Mouse (Mus musculus): ENCODE measurements around the gene Zzef1. TPM values are rescaled to one million over a fixed set of nuclear protein-coding genes. Genes with fewer than 3 reads are reported as not detected.

The Zzef1 gene
- total RNA-seq, 2 experiments from 2014 or later, result 28.9 to 29.6 TPM

DNA sequence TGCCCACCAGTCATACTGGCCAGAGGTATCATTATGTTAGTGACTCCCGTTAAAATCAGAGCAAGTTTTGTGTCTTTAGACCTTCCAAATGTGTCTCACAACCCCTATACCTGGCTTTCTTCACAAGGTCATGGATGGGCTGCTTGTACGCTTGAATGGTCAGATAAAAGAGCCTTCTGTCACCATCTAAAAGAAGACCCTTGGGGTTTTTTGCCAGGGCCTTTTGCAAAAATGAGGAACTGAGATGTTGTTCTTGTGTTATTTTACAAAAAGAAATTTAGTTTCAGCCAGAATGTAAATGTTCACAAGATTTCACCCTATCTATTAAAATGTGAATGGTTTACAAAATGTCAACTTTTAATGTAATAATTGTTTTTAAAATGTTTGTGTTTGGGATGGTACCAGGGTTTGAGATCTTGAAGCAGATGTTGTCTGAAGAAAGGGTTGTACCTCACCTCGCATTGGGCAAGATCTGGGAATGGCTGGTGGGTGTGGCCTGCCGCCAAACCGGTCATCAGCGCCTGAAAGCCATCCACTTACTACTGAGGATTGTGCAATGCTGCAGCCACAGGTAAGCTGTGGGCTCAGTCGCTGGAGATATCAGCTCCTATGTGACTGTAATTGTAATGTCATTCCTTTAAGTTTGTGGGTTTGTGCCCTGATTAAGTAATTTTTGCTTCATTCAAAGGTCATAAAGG lies 121.4 kb downstream of the Zzef1 start:
- no peak for DNase-seq

DNA sequence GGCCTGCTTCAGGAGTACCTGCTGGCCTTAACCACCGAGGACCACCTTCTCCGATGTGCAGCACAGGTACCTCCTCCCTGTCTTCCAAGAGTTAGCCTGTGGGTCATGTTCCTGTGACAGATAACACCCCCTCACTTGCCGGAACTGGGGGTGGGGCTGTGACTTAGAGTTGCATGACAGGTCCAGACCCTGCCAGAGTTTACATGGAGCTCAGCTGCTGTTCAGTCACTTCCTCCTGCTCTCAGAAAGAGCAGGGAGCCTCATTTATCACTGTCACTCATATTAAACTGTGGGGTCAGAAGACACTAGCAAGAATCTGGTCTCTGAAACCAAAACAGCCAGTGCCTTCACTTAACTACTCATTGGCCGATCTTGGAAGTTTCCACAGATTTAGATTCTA lies 127.1 kb downstream of the Zzef1 start:
- no peak for DNase-seq

DNA sequence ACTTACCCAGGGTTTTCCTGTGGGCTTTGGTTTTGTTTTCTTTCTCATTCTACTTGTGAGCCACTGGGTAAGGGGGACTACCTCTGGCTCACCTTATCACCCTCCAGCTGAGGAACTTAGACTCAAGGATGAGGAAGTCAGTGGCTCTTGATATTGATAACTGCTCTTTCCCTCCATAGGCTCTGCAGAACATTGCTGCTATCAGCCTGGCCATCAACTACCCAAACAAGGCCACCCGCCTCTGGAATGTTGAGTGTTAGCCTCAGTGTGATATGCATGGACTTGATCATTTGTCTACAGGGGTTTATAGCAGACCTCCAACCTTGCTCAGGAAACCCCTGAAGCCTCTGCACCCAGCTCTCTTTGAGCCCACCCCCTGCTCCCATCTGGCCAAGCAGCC lies 128.4 kb downstream of the Zzef1 start:
- DNase-seq, result no peak

DNA sequence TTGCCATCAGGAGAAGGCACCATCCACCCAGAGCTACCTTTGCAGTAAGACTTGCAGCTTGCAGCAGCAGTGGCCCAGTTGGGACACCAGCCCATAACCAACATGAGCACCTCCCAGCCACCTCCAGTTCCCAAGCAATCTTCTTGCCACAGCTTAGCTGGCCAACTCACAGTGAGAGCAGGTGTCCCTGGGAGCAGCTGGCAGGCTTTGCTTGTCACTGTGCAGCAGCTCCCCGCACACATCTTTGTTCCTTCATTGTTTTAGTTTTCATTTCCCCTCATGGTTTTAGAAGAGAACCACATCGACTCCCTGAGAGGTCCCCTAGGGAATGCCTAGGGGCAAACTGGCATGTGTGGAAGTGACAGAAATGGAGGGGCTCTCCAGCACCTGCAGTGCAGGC lies 129.0 kb downstream of the Zzef1 start:
- no peak for DNase-seq

DNA sequence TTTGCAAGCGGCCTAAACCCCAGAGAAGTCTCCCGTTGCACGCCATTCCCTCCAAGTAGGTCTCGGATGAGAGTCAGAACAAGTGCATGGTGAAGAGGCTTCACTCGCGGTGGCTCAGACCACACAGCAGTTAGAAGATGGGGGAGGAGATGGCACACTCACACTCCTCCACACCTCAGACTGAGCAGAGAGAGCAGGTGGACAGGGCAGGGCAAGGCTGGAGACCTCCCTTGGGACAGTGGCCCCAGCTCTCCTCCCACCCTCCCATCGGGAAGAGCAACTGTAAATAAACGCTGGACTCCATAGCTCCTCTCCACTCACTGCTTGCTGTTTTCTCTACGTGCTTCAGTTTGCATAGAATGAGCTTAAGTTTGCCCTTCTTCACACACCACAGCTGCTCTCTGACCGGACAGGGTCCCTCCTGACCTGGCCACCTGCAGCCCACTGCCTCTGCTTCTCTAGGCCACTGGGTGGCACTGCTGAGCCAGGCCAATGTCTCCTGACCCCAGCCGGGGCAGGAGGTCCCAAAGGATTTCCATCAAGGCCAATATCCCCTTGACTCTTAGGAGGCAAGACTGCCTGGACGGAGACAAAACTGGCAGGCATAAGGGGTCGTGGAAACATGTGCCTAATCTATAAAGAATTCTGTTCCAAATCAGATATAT lies 130.3 kb downstream of the Zzef1 start:
- DNase-seq, result peak; percentile 81

- DNase-seq, result no peak
Observed at GRCm38 (mm10) chr11:72928516-72928915, 132.5 kb downstream of the Zzef1 start.

DNA sequence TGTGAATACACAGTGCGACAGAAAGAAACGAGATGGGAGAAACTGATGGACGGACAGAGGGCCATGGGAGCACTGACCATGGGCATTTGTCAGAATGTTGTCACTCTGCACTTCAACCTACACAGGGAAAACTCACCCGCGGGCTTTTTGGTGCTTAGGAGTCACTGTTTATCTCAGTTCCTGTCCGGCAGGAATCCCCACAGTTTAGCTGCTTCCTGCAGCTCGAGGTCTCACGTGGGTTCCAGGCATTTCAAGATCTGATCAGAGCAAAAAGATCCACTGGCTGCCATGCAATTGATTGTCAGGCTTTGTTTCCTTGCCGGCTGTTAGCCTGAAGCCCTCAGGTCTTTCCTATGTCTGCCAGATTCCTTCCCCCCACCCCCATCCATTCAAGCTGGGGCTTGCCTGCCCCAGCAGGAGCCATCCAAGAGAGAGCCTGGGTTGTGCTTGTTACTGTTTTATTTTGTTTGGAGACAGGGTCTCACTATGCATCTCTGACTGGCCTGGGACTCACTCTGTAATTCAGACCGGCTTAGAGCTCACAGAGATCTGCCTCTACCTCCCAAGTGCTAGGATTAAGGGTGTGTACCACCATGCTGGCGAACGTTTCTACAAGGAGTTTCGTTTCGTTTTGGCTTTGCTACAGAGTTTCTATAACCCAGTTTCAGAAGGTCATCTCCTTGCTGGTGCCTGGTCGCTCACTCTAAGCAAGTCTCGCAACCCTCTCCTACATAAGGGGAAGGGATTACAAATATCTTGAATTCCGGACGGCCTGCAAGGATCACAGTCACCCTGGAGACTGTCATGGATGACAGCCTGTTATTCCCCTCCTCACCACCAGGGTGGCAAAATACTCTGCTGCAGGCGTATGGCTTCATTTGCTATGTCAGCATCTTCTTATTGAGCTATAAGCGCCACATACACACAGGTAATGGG lies 144.4 kb downstream of the Zzef1 start:
- DNase-seq, result peak; percentile 68

DNA sequence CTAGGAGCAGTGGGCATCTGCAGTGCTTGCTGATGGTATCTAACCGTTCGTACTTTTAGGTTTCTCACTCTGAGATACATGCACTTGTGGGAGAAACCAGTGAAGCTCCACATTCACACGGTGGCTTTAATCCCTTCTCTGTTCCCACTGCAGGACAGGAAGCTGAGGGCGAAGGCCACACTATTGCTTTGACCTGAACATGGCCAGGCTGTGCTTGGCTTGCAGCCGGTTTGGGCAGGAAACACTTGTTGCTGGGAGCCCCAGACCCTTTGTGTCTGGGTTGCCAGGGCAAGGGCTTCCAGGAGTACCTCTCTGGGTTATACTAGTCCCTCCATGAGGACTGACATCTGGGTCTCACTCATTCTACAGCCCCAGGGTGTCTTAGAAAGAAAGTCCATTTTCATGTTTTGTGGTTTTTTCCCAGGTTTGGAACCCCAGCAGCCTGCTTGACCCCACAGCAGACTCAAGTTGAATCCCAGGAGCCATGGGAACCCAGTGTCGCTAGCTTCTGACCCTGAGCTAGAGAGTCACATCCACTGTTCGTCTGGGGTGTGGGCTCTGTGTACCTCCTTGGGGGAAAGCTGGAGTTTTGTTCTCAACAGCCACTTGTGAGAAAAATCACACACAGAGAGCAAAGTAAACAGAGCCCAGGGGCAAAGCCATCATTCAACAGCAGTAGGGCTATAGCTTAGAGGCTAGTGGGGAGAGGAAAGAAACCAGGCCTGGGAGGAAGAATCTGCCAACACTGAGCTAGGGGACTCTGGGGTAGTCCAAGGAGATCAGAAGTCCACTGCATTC lies 149.2 kb downstream of the Zzef1 start:
- DNase-seq, result peak; percentile 42

- DNase-seq, result peak; percentile 38
Observed at GRCm38 (mm10) chr11:72945875-72946559, 150.0 kb downstream of the Zzef1 start.

- DNase-seq, result no peak
Observed at GRCm38 (mm10) chr11:72946560-72947119, 150.6 kb downstream of the Zzef1 start.

GRCm38 (mm10) chr11:72947840-72948239 lies 151.8 kb downstream of the Zzef1 start:
- DNase-seq, result no peak

DNA sequence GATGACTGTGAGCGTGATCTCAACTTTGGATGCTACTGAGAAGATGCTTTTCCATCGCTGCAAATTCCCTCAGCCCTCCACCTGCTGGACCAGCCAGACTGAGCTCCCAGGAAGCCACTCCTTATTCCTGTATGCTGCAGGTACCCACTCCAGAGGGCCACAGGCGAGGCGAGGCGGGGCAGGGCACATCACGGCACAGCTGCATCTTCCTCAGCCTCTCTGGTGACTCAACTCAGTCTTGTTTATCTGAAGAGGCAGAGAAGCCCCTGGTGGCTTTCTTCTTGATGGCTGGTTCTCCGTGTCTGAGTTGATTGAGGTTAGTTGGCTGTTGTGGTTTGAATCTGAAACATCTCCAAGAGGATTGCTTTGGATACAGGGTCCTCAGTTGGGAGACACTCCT lies 152.2 kb downstream of the Zzef1 start:
- no peak for DNase-seq

DNA sequence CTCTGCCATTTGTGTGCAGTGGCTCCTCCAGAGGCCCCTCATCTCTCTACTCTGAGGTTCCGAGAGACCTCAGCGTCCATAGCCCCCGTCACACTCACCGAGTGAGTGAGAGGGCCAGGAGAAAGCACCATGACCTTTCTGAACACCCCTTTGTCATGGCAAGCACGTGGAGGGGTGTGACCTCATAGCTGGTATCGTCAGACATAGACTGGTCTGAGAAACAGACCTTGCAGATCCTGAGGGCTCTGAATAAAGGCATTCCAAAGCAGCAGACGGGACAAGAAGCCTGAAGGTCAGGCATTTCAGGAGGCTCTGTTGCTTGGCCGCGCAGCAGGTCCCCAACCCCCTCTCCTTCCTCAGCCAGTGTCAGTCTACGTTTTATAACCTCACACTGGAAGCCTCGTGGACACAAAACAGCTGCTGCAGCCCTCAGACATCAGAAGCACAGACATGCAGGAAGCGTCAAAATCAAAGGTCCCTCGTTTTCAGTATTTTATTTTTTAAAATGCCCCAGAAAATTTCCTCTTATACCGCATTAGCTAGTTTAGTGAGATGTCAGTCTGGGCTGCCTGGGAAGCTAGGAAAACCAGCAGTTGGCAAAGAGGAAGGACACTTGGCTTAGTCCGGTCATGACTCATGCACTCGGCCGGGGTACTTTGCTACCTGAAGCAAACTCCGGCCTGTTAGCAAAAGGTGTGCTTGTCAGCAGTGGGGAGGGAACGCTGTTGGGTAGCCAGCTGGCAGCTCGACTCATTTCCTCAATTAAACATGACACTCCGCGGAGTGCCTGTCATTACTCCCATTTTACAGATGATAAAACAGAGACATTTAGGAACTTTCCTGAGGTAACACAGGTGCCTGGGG lies 155.3 kb downstream of the Zzef1 start:
- no peak for DNase-seq

- peak; percentile 47 for DNase-seq
Observed at GRCm38 (mm10) chr11:72952226-72952625, 156.2 kb downstream of the Zzef1 start.

GRCm38 (mm10) chr11:72952697-72953096 lies 156.7 kb downstream of the Zzef1 start:
- DNase-seq, result no peak

DNA sequence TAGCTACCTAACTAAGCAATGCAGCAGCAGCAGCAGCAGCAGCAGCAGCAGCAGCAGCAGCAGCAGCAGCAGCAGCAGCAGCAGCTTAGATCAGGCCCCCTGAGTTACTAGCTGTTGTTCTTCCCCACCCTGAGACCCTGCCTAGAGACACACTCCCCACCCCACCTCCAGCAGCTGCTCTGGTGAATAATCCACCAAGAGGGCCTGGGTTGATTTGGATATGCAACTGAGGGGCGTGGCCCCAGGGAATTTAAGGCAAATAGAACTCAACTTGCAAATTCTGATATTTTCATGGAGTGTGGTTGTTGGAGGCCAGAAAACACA lies 157.1 kb downstream of the Zzef1 start:
- no peak for DNase-seq

DNA sequence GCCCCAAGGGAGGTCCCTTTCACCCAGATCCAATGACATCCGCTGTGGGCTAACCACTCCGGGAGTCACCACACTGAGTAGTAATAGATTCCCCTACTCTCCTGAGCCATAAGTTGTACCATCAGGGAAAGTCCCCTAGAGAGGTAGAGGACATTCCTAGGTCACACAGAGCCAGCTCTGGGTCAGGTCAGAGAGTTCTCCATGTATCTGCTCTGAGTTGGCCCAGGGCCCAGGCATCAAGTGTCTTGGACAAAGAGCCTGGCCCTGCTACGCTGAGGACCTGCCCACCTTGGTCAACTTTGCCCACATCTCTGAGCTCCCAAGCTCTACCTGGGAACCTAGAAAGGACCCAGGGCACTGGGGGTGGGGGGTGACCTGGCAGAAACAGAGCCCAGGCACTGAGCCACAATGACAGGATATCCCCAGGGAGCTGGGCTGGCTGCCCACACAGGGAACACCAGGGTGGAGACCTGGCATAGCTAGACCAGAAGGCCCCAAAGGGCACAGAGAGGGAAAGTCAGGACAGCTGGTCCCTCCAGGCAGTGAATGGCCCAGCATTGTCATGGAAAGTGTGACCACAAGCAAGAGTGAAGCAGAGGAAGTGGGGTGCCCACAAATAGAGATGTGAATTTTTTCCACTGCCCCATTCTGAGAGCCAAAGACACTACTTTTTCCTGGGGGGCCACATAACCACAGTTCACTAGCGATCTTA lies 157.6 kb downstream of the Zzef1 start:
- peak; percentile 79 for DNase-seq

- no peak for DNase-seq
Observed at GRCm38 (mm10) chr11:72954216-72954615, 158.2 kb downstream of the Zzef1 start.

DNA sequence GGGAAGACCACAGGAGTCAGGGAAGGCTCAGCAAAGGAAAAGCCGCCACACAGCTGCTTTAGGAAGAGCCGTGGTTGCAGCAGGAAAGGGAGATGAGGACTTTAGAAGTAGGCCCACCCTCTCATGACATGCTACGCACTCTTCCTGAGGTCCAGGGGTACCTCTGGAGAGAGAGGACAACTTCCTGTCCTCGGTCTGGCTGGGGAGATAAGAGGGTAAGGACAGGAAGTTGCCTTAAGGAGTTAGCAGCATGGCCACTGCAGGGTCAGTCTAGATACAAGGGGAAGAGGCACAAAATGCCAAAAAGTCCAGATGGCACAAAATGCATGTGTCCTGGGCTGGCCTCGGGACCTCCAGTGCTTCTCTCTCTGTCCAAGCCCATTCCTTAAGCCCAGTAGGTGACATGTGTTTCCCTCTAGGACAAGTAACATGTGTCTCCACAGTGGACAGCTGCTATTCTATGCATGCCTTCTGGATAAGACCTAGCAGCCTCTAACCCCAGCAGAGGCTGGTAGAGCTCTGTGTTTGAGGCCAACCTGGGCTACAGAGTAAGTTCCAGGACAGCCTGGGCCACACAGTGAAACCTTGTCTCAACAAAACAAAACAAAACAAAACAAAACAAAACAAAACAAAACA lies 159.4 kb downstream of the Zzef1 start:
- DNase-seq, result peak; percentile 23
